Mouse (Mus musculus) MN1 (cell line): ENCODE measurements at regions not wholly inside any gene's neighbourhood (a gene's known extent, or its start where the extent isn't known, plus 50 kb on each side); places are given as distances from the start of the nearest gene placed in this dataset.

Source experiments
- DNase-seq: peaks from one replicate; pipeline ENCODE4 v3.0.0-alpha.2; 2016; ENCODE audit warnings: low spot score

- DNase-seq: no peak
Measured at GRCm38 (mm10) chr10:12062302-12062701, 719.1 kb downstream of the Epm2a start.

GRCm38 (mm10) chr10:12083961-12084360 is 740.8 kb downstream of the Epm2a start:
- DNase-seq: no peak

- no peak for DNase-seq
Measured at GRCm38 (mm10) chr10:12092521-12092920, 749.3 kb downstream of the Epm2a start.

GRCm38 (mm10) chr10:12096678-12097077 is 753.5 kb downstream of the Epm2a start:
- no peak for DNase-seq

- DNase-seq: no peak
Measured at GRCm38 (mm10) chr10:12107001-12107418, 762.2 kb downstream of the Utrn start.

- DNase-seq: no peak
Measured at GRCm38 (mm10) chr10:12111720-12112119, 757.4 kb downstream of the Utrn start.

- DNase-seq: no peak
Measured at GRCm38 (mm10) chr10:12115767-12116166, 753.4 kb downstream of the Utrn start.

GRCm38 (mm10) chr10:12116662-12117303 is 752.4 kb downstream of the Utrn start:
- DNase-seq: no peak

- DNase-seq: no peak
Measured at GRCm38 (mm10) chr10:12124272-12124671, 744.9 kb downstream of the Utrn start.

GRCm38 (mm10) chr10:12129486-12129885 is 739.7 kb downstream of the Utrn start:
- DNase-seq: no peak

GRCm38 (mm10) chr10:12144691-12145090 is 724.5 kb downstream of the Utrn start:
- no peak for DNase-seq

- no peak for DNase-seq
Measured at GRCm38 (mm10) chr10:12146942-12147537, 722.1 kb downstream of the Utrn start.

- no peak for DNase-seq
Measured at GRCm38 (mm10) chr10:12170243-12170642, 698.9 kb downstream of the Utrn start.

- DNase-seq: peak; percentile 82
Measured at GRCm38 (mm10) chr10:12174200-12174818, 694.9 kb downstream of the Utrn start.

GRCm38 (mm10) chr10:12175141-12175540 is 694.0 kb downstream of the Utrn start:
- peak; percentile 85 for DNase-seq

GRCm38 (mm10) chr10:12177482-12177881 is 691.7 kb downstream of the Utrn start:
- no peak for DNase-seq

GRCm38 (mm10) chr10:12180965-12181364 is 688.2 kb downstream of the Utrn start:
- no peak for DNase-seq

GRCm38 (mm10) chr10:12186918-12187639 is 682.1 kb downstream of the Utrn start:
- DNase-seq: peak; percentile 46

GRCm38 (mm10) chr10:12187669-12188342 is 681.4 kb downstream of the Utrn start:
- DNase-seq: no peak

GRCm38 (mm10) chr10:12190435-12190834 is 678.7 kb downstream of the Utrn start:
- DNase-seq: no peak

GRCm38 (mm10) chr10:12207301-12207700 is 661.9 kb downstream of the Utrn start:
- no peak for DNase-seq

GRCm38 (mm10) chr10:12210181-12210580 is 659.0 kb downstream of the Utrn start:
- DNase-seq: no peak
